Mouse (Mus musculus) mesoderm, embryonic 11.5 days (tissue): ENCODE measurements at regions not wholly inside any gene's neighbourhood (a gene's known extent, or its start where the extent isn't known, plus 50 kb on each side); places are given as distances from the start of the nearest gene placed in this dataset.

Source experiments
- DNase-seq: peaks from one replicate; pipeline ENCODE4 v3.0.0-alpha.2; 2012; ENCODE audit warnings: low read depth, low spot score

- DNase-seq, result no peak
These were observed 1215.9 kb upstream of the A1bg start for GRCm38 (mm10) chr15:62138701-62139100.

DNA sequence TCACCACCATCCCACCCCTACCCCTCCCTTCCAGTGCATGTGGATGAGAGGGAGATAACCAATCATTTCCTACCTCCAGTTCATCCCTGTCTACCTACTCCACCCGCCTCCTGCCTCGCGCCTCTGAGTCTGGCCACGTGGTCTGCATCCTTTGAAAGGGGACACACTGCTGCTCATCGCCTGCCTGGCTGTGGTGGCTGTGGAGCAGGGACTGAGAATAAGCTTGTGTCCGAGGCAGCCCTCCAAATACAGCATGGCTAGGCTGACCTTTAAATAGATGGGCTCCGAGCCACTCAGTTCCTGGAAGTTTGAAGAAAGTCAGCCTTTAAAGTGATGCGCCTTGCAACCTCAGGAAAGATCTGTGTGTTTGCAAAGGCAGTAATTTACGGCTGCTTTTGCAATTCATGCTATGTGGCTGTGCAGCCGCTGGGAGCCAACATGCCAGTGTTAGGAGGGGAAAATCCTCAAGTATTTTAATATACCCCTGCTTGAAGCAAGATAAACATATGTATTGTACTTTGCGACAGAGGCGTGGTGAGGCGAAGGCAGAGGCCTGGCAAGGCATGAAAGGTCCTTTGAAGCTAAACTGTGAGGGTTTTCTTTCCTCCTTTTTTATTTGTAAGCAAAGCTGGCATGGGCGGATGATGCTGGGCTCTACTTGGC is 1214.3 kb upstream of the A1bg start:
- DNase-seq, result no peak

GRCm38 (mm10) chr15:62134835-62135234 is 1212.0 kb upstream of the A1bg start:
- no peak for DNase-seq

- no peak for DNase-seq
These were observed 1211.5 kb upstream of the A1bg start for GRCm38 (mm10) chr15:62134308-62134707.

- no peak for DNase-seq
These were observed 1210.1 kb upstream of the A1bg start for GRCm38 (mm10) chr15:62132895-62133294.

GRCm38 (mm10) chr15:62131686-62132085 is 1208.9 kb upstream of the A1bg start:
- DNase-seq, result no peak

DNA sequence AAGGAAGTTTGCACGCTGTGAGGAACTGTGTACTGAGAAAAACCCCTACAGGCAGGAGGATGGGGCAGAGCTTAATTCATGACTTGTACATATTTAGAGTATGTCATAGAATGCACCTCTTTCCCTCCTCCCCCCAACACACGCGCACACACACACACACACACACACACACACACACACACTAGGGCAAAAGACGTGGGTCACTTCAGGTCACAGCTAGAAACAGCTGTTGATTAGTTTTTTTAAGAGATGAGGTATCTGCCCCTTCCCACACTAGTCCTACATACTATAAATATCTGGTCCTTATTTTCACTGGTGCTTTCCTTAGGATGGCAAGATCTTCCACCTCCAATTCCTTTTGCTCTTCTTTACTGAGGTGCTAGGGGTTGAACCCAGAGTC is 1207.7 kb upstream of the A1bg start:
- DNase-seq, result no peak

DNA sequence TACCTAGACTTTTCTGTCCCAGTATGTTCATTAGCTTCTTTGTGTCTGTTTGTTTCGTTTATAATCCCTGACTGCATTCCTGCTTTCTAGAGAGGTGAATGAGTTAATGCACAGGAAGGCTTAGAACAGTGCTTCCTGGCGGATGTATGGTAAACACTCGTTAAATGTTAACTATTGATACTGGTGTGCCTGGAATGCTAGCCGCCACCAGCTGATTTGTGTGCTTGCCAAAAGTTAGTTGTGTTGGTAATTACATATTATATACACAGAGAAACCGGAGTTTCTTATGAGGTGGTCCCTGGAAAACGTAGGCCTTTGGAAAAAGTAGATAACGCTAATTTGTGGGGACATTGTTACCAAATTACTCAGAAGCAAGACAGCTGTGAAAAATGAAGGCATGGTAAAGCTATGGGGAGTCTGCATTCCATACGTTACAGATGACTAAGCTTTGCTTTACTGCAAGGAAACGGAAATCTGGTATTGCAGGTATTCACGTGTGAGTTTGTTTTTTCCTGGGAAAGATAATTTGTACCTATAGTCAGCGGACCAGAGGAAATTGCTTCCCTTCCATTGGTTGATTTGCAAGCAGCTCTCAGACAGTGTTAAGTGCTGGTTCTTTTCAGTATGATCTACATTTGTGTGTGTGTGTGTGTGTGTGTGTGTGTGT is 1205.9 kb upstream of the A1bg start:
- peak; percentile 30 for DNase-seq

GRCm38 (mm10) chr15:62127602-62128158 is 1204.9 kb upstream of the A1bg start:
- no peak for DNase-seq

GRCm38 (mm10) chr15:62125718-62126117 is 1202.9 kb upstream of the A1bg start:
- no peak for DNase-seq

DNA sequence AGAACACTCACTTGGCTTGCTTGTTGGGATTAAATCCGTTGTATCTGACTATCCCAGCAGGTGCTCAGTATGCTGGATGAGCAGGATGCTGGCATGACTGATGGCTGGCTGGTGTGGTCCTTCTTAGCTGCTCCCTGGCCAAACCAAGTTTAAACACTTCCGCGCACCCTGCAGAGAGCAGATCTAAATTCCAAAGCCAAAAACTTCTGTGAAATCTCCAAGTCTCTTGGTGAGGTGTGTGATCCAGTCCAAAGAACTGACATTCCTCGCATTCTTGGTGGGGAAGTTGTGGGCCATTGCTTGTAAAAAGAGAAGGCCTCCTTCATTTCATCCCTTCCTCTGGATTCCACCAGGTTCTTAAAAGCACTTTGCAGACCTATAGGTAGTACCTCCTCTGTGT is 1200.9 kb upstream of the A1bg start:
- no peak for DNase-seq

- no peak for DNase-seq
These were observed 1199.6 kb upstream of the A1bg start for GRCm38 (mm10) chr15:62122265-62123023.

GRCm38 (mm10) chr15:62121696-62122095 is 1198.9 kb upstream of the A1bg start:
- DNase-seq, result no peak

DNA sequence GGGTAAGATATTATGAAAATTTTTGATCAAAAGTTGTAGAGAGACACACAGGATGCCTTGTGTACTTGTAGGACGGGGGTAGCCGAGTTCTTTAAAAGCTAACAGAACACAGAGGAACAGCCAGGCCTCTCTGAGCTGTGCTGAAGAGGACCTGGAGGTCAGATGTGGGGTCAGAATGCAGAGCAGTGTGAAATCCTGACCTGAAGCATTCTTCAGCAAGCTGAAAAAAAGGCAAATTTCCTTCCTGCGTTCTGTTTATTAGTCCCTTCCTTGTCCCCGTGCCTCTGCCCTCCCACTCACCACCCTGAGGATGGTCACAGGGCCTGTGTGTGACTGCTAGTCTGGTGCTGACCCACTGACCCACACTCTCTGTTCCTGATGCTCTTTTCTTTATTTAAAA is 1197.9 kb upstream of the A1bg start:
- no peak for DNase-seq

GRCm38 (mm10) chr15:62118997-62119396 is 1196.2 kb upstream of the A1bg start:
- DNase-seq, result peak; percentile 23

DNA sequence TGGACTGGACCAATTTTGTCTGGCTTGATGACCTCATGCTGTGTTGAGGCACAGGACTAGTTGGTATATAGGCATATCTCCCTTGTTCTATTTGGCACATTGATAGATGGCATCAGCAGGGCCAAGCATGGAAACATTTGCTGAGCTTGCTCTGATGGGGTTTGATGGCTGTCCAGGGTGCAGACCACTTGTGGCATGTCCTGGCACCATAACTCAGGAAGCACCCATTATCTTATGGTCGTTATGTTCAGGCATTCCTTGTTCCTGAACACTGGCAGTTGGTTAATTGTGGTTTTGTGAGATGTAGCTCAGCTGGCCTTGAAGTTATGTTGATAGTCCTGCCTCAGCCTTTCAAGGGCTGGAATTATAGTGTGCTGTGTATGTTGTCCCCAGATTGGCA is 1193.4 kb upstream of the A1bg start:
- DNase-seq, result no peak

- no peak for DNase-seq
These were observed 1192.0 kb upstream of the A1bg start for GRCm38 (mm10) chr15:62114815-62115214.

GRCm38 (mm10) chr15:62112151-62112550 is 1189.3 kb upstream of the A1bg start:
- no peak for DNase-seq

- DNase-seq, result no peak
These were observed 1185.2 kb upstream of the A1bg start for GRCm38 (mm10) chr15:62107976-62108375.

DNA sequence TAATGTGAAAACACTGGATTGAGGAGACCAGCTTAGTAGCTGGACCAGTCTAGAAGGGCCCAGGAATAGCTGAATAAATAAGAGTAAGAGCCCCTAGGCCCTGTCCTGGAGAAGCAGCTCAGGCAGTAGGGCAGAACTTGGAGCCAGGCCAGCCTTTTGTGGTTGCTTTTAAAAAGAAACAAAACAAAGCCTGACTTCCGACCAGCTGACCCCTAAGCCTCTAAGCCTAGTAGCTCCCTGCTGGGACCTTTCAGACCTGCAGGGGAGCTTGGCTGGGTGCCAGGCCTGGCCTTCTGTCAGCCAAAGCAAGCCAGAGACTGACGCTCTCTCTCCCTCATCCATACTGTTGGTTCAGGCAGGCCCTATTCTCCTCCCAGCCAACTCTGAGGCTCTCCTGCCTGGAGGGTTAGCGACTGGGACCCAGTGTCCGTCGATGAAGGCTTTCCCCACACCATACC is 1183.7 kb upstream of the A1bg start:
- peak; percentile 79 for DNase-seq

DNA sequence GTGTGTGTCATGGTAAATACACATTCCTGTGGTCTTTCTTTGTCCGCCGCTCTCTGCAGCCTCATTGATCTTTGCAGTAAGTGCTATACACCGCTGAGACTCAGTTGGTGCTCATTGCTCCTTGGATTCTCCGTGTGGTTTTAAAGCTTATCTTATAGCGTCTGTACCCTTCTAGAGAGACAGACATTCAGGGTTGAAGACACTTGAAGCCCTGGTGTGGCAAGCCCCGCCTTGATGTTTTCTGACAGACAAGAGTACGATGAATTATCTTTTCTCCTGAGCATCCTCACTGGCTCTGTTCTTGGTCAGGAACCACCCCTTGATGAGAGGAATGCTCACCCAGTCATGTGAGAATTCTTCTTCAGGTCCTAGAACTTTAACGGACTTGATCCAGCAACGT is 1182.7 kb upstream of the A1bg start:
- no peak for DNase-seq

DNA sequence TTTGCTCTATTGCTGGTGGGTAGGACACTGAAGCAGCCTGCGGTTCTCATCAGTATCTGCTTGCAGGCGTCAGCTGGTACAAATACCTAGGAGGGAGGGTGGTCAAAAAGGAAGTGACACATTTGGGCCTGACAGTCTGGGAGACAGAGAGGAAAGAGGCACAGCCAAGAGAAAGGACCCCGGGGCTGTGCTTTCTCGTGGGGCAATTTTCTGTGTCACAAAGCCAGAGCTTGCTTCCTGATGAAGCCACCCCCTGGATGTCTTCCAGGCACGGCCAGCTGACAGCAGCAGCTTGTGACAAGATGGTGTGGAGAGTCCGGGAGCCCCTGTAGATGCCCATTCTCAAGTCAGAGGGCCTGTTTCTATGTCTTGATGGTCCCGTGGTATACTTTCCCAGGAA is 1181.8 kb upstream of the A1bg start:
- no peak for DNase-seq
